Mouse (Mus musculus): ENCODE data around the gene Gm47985. TPM values are rescaled to one million over a fixed set of nuclear protein-coding genes. Genes with fewer than 3 reads are reported as not detected.

Gene Gm47985
- polyA plus RNA-seq, 1 experiment from 2014 or later, result 1.1 TPM

- 0 out of 2 replicates have a peak, but pooled peaks cover 8% of the 10 kb centered on the region for H3K4me1 ChIP-seq
- no peaks in the 10 kb centered on the region; the same call in 1 of the 2 replicates for H3K27me3 ChIP-seq
- H3K4me2 ChIP-seq (replicated peaks), result no peak overlapping the region
- no peaks in the 10 kb centered on the region for H3K9me3 ChIP-seq
- H3K36me3 ChIP-seq, result no peaks in the 10 kb centered on the region
- 55% methylated on average over 9 of the region's 9 CpGs for WGBS
- H3K27ac ChIP-seq (replicated peaks), result no peak overlapping the region
- ATAC-seq (ENCODE audit: low FRiP score, low read depth), result peak; percentile 80
- no peak overlapping the region for H3K9ac ChIP-seq (replicated peaks)
- no peak overlapping the region for H3K4me3 ChIP-seq
These were observed 24.1 kb upstream of the Gm47985 start for GRCm38 (mm10) chr1:151157963-151158856.

- no peak for ATAC-seq (ENCODE audit: low FRiP score, low read depth)
- Histone ChIP-seq H3K4me1 (0 out of 2 replicates have a peak, but pooled peaks cover 8% of the 10 kb centered on the region), H3K27ac (replicated peaks) (no peak overlapping the region), H3K27me3 (no peaks in the 10 kb centered on the region; the same call in 1 of the 2 replicates), H3K36me3 (no peaks in the 10 kb centered on the region), H3K4me2 (replicated peaks) (no peak overlapping the region), H3K4me3 (no peak overlapping the region), H3K9me3 (no peaks in the 10 kb centered on the region), H3K9ac (replicated peaks) (no peak overlapping the region)
- WGBS, result 84% methylated on average over 2 of the region's 2 CpGs
These were observed 23.4 kb upstream of the Gm47985 start for GRCm38 (mm10) chr1:151158857-151159510.

- Histone ChIP-seq H3K9me3 (no peaks in the 10 kb centered on the region), H3K27ac (replicated peaks) (no peak overlapping the region), H3K4me3 (no peak overlapping the region), H3K36me3 (no peaks in the 10 kb centered on the region), H3K4me2 (replicated peaks) (no peak overlapping the region), H3K27me3 (no peaks in the 10 kb centered on the region), H3K4me1 (peaks cover 22% of the 10 kb centered on the region), H3K9ac (replicated peaks) (no peak overlapping the region)
- ATAC-seq (ENCODE audit: low FRiP score, low read depth), result no peak
- WGBS, result 32% methylated on average over 8 of the region's 8 CpGs
These were observed 16.3 kb upstream of the Gm47985 start for GRCm38 (mm10) chr1:151166031-151166430.

- Histone ChIP-seq H3K9ac (replicated peaks) (no peak overlapping the region), H3K27me3 (no peaks in the 10 kb centered on the region), H3K36me3 (no peaks in the 10 kb centered on the region), H3K4me1 (peaks cover 22% of the 10 kb centered on the region), H3K4me2 (replicated peaks) (no peak overlapping the region), H3K9me3 (no peaks in the 10 kb centered on the region), H3K27ac (replicated peaks) (peak overlapping the region; percentile 35; the same call in 1 of the 2 replicates), H3K4me3 (no peak overlapping the region)
- 11% methylated on average over 12 of the region's 12 CpGs for WGBS
- peak; percentile 69 for ATAC-seq (ENCODE audit: low FRiP score, low read depth)
These were observed 14.9 kb upstream of the Gm47985 start for GRCm38 (mm10) chr1:151167297-151168047.

GRCm38 (mm10) chr1:151168637-151169036 lies 13.7 kb upstream of the Gm47985 start:
- WGBS, result 84% methylated on average over 3 of the region's 3 CpGs
- Histone ChIP-seq H3K4me1 (peaks cover 22% of the 10 kb centered on the region), H3K27me3 (no peaks in the 10 kb centered on the region), H3K9ac (replicated peaks) (no peak overlapping the region), H3K27ac (replicated peaks) (no peak overlapping the region), H3K4me2 (replicated peaks) (no peak overlapping the region), H3K4me3 (no peak overlapping the region), H3K9me3 (no peaks in the 10 kb centered on the region), H3K36me3 (no peaks in the 10 kb centered on the region)
- no peak for ATAC-seq (ENCODE audit: low FRiP score, low read depth)

- no peaks in the 10 kb centered on the region for H3K36me3 ChIP-seq
- H3K4me1 ChIP-seq, result peaks cover 18% of the 10 kb centered on the region
- WGBS, result 86% methylated on average over 2 of the region's 2 CpGs
- no peak overlapping the region for H3K9ac ChIP-seq (replicated peaks)
- no peak for ATAC-seq (ENCODE audit: low FRiP score, low read depth)
- H3K27me3 ChIP-seq, result no peaks in the 10 kb centered on the region
- H3K4me2 ChIP-seq (replicated peaks), result no peak overlapping the region
- H3K4me3 ChIP-seq, result no peak overlapping the region
- H3K27ac ChIP-seq (replicated peaks), result no peak overlapping the region
- H3K9me3 ChIP-seq, result no peaks in the 10 kb centered on the region
These were observed 10.5 kb upstream of the Gm47985 start for GRCm38 (mm10) chr1:151171572-151172461.

GRCm38 (mm10) chr1:151177030-151177936 lies 5.1 kb upstream of the Gm47985 start:
- Histone ChIP-seq H3K27ac (replicated peaks) (no peak overlapping the region; the same call in 1 of the 2 replicates), H3K9ac (replicated peaks) (no peak overlapping the region), H3K36me3 (no peaks in the 10 kb centered on the region), H3K27me3 (no peaks in the 10 kb centered on the region), H3K4me1 (peaks cover 20% of the 10 kb centered on the region), H3K4me3 (no peak overlapping the region), H3K9me3 (no peaks in the 10 kb centered on the region), H3K4me2 (replicated peaks) (peak overlapping the region; percentile 37)
- 4% methylated on average over 10 of the region's 10 CpGs for WGBS
- peak; percentile 83 for ATAC-seq (ENCODE audit: low FRiP score, low read depth)

GRCm38 (mm10) chr1:151177937-151178271 lies 4.4 kb upstream of the Gm47985 start:
- 5% methylated on average over 4 of the region's 4 CpGs for WGBS
- ATAC-seq (ENCODE audit: low FRiP score, low read depth), result no peak; the same call in 1 of the 2 replicates
- no peak overlapping the region for H3K9ac ChIP-seq (replicated peaks)
- H3K36me3 ChIP-seq, result no peaks in the 10 kb centered on the region
- no peak overlapping the region for H3K27ac ChIP-seq (replicated peaks)
- no peaks in the 10 kb centered on the region for H3K9me3 ChIP-seq
- no peaks in the 10 kb centered on the region for H3K27me3 ChIP-seq
- H3K4me2 ChIP-seq (replicated peaks), result peak overlapping the region; percentile 37
- H3K4me1 ChIP-seq, result peaks cover 20% of the 10 kb centered on the region
- no peak overlapping the region for H3K4me3 ChIP-seq

- Histone ChIP-seq H3K27me3 (no peaks in the 10 kb centered on the region), H3K9ac (replicated peaks) (no peak overlapping the region), H3K4me1 (peaks cover 20% of the 10 kb centered on the region), H3K27ac (replicated peaks) (0 out of 2 replicates have a peak overlapping the region, but pooled peaks have one; percentile 49), H3K36me3 (no peaks in the 10 kb centered on the region), H3K4me3 (no peak overlapping the region), H3K4me2 (replicated peaks) (no peak overlapping the region), H3K9me3 (no peaks in the 10 kb centered on the region)
- peak; percentile 42; the same call in 1 of the 2 replicates for ATAC-seq (ENCODE audit: low FRiP score, low read depth)
- 11% methylated on average over 2 of the region's 2 CpGs for whole genome bisulfite sequencing
These were observed 3.7 kb upstream of the Gm47985 start for GRCm38 (mm10) chr1:151178505-151179083.

- Histone ChIP-seq H3K36me3 (no peaks in the 10 kb centered on the region), H3K4me2 (replicated peaks) (no peak overlapping the region), H3K27ac (replicated peaks) (no peak overlapping the region), H3K9me3 (no peaks in the 10 kb centered on the region), H3K9ac (replicated peaks) (no peak overlapping the region), H3K27me3 (no peaks in the 10 kb centered on the region), H3K4me1 (peaks cover 20% of the 10 kb centered on the region), H3K4me3 (no peak overlapping the region)
- WGBS, result 76% methylated on average over 2 of the region's 2 CpGs
- no peak for ATAC-seq (ENCODE audit: low FRiP score, low read depth)
These were observed 2.2 kb upstream of the Gm47985 start for GRCm38 (mm10) chr1:151180167-151180566.

Measured in midbrain, embryonic 12.5 days (tissue).